Mouse (Mus musculus): ENCODE data around the gene Polr2a. TPM values are rescaled to one million over a fixed set of nuclear protein-coding genes. Genes with fewer than 3 reads are reported as not detected.
A peak's percentile ranks its signal among the peaks of the same experiment; 100 is the strongest.

Gene Polr2a
- polyA plus RNA-seq, 1 experiment = 69.5 TPM

- no peak overlapping the region for H3K4me2 ChIP-seq (ENCODE audit: low read depth)
- H3K27me3 ChIP-seq (ENCODE audit: control insufficient read depth, insufficient read depth, insufficient read length) = no peaks in the 10 kb centered on the region
- no peak overlapping the region for H3K4me3 ChIP-seq
- no peaks in the 10 kb centered on the region for H3K79me2 ChIP-seq (ENCODE audit: control insufficient read depth, insufficient read depth)
- TF ChIP-seq MAX (IDR thresholded peaks at IDR 0.05; ENCODE audit: low read depth) (no peak), POLR2A (IDR thresholded peaks at IDR 0.05; ENCODE audit: insufficient read length, low read depth) (no peak), POLR2AphosphoS2 (IDR thresholded peaks at IDR 0.05; ENCODE audit: insufficient read length, low read depth) (no peak), CEBPB (IDR thresholded peaks at IDR 0.05; ENCODE audit: insufficient read depth, poor library complexity, severe bottlenecking) (no peak), TCF12 (IDR thresholded peaks at IDR 0.05; ENCODE audit: insufficient read depth, poor library complexity, severe bottlenecking) (no peak), REST (IDR thresholded peaks at IDR 0.05; ENCODE audit: insufficient read depth, insufficient read length) (no peak), MYOD1 (IDR thresholded peaks at IDR 0.05; ENCODE audit: control insufficient read depth in 1 of 3, insufficient read length in 2 of 3, low read depth in 2 of 3) (no peak), TCF3 (IDR thresholded peaks at IDR 0.05; ENCODE audit: insufficient read length, low read depth) (no peak)
- H3K36me3 ChIP-seq (ENCODE audit: control insufficient read depth, insufficient read depth) = peaks cover 46% of the 10 kb centered on the region
- H3ac ChIP-seq (ENCODE audit: control insufficient read depth, insufficient read length) = no peak overlapping the region
These were observed 31.0 kb upstream of the Polr2a start for GRCm38 (mm10) chr11:69789431-69789830.

GRCm38 (mm10) chr11:69787306-69787705 lies 28.9 kb upstream of the Polr2a start:
- Histone ChIP-seq H3K27me3 (ENCODE audit: control insufficient read depth, insufficient read depth, insufficient read length) (no peaks in the 10 kb centered on the region), H3K4me2 (ENCODE audit: low read depth) (no peak overlapping the region), H3K79me2 (ENCODE audit: control insufficient read depth, insufficient read depth) (no peaks in the 10 kb centered on the region), H3K36me3 (ENCODE audit: control insufficient read depth, insufficient read depth) (peaks cover 61% of the 10 kb centered on the region), H3ac (ENCODE audit: control insufficient read depth, insufficient read length) (no peak overlapping the region), H3K4me3 (no peak overlapping the region)
- no peak for TF ChIP-seq POLR2AphosphoS2 (IDR thresholded peaks at IDR 0.05; ENCODE audit: insufficient read length, low read depth)
- TF ChIP-seq MYOG (IDR thresholded peaks at IDR 0.05; ENCODE audit: control insufficient read depth in 1 of 3, insufficient read depth in 1 of 3, insufficient read length in 2 of 3, low read depth in 2 of 3) = no peak
- no peak for TF ChIP-seq TCF3 (IDR thresholded peaks at IDR 0.05; ENCODE audit: insufficient read length, low read depth)
- TF ChIP-seq TCF12 (IDR thresholded peaks at IDR 0.05; ENCODE audit: insufficient read depth, poor library complexity, severe bottlenecking) = no peak
- TF ChIP-seq CEBPB (IDR thresholded peaks at IDR 0.05; ENCODE audit: insufficient read depth, poor library complexity, severe bottlenecking) = no peak
- TF ChIP-seq MAX (IDR thresholded peaks at IDR 0.05; ENCODE audit: low read depth) = no peak
- no peak for TF ChIP-seq MYOD1 (IDR thresholded peaks at IDR 0.05; ENCODE audit: control insufficient read depth in 1 of 3, insufficient read length in 2 of 3, low read depth in 2 of 3)
- TF ChIP-seq SRF (IDR thresholded peaks at IDR 0.05; ENCODE audit: control insufficient read depth, insufficient read length, low read depth) = no peak
- TF ChIP-seq E2F4 (IDR thresholded peaks at IDR 0.05; ENCODE audit: insufficient read depth) = no peak
- TF ChIP-seq POLR2A (IDR thresholded peaks at IDR 0.05; ENCODE audit: insufficient read length, low read depth) = no peak
- no peak for TF ChIP-seq REST (IDR thresholded peaks at IDR 0.05; ENCODE audit: insufficient read depth, insufficient read length)
- no peak for TF ChIP-seq USF1 (IDR thresholded peaks at IDR 0.05; ENCODE audit: low read depth)

GRCm38 (mm10) chr11:69784793-69785272 lies 26.4 kb upstream of the Polr2a start:
- Histone ChIP-seq H3K27me3 (ENCODE audit: control insufficient read depth, insufficient read depth, insufficient read length) (no peaks in the 10 kb centered on the region), H3ac (ENCODE audit: control insufficient read depth, insufficient read length) (no peak overlapping the region), H3K79me2 (ENCODE audit: control insufficient read depth, insufficient read depth) (no peaks in the 10 kb centered on the region), H3K4me2 (ENCODE audit: low read depth) (no peak overlapping the region), H3K36me3 (ENCODE audit: control insufficient read depth, insufficient read depth) (peaks cover 43% of the 10 kb centered on the region), H3K4me3 (no peak overlapping the region)
- TF ChIP-seq POLR2A (IDR thresholded peaks at IDR 0.05; ENCODE audit: insufficient read length, low read depth) = no peak
- peak; percentile 54 for TF ChIP-seq POLR2AphosphoS2 (IDR thresholded peaks at IDR 0.05; ENCODE audit: insufficient read length, low read depth)
- no peak for TF ChIP-seq TCF12 (IDR thresholded peaks at IDR 0.05; ENCODE audit: insufficient read depth, poor library complexity, severe bottlenecking)
- no peak for TF ChIP-seq MAX (IDR thresholded peaks at IDR 0.05; ENCODE audit: low read depth)
- TF ChIP-seq E2F4 (IDR thresholded peaks at IDR 0.05; ENCODE audit: insufficient read depth) = no peak

- Histone ChIP-seq H3K36me3 (ENCODE audit: control insufficient read depth, insufficient read depth) (peaks cover 36% of the 10 kb centered on the region), H3K4me3 (no peak overlapping the region), H3K4me2 (ENCODE audit: low read depth) (no peak overlapping the region), H3K79me2 (ENCODE audit: control insufficient read depth, insufficient read depth) (no peaks in the 10 kb centered on the region), H3K27me3 (ENCODE audit: control insufficient read depth, insufficient read depth, insufficient read length) (no peaks in the 10 kb centered on the region), H3ac (ENCODE audit: control insufficient read depth, insufficient read length) (no peak overlapping the region)
- TF ChIP-seq POLR2A (IDR thresholded peaks at IDR 0.05; ENCODE audit: insufficient read length, low read depth) (no peak), TCF3 (IDR thresholded peaks at IDR 0.05; ENCODE audit: insufficient read length, low read depth) (no peak), POLR2AphosphoS2 (IDR thresholded peaks at IDR 0.05; ENCODE audit: insufficient read length, low read depth) (peak; percentile 57)
These were observed 23.4 kb upstream of the Polr2a start for GRCm38 (mm10) chr11:69781828-69782227.

- H3K27me3 ChIP-seq (ENCODE audit: control insufficient read depth, insufficient read depth, insufficient read length) = no peaks in the 10 kb centered on the region
- H3K36me3 ChIP-seq (ENCODE audit: control insufficient read depth, insufficient read depth) = peaks cover 19% of the 10 kb centered on the region
- H3K4me2 ChIP-seq (ENCODE audit: low read depth) = no peak overlapping the region
- no peak overlapping the region for H3ac ChIP-seq (ENCODE audit: control insufficient read depth, insufficient read length)
- H3K79me2 ChIP-seq (ENCODE audit: control insufficient read depth, insufficient read depth) = no peaks in the 10 kb centered on the region
- no peak for TF ChIP-seq CEBPB (IDR thresholded peaks at IDR 0.05; ENCODE audit: insufficient read depth, poor library complexity, severe bottlenecking)
- TF ChIP-seq MYOD1 (IDR thresholded peaks at IDR 0.05; ENCODE audit: control insufficient read depth in 1 of 3, insufficient read length in 2 of 3, low read depth in 2 of 3) = no peak
- TF ChIP-seq POLR2AphosphoS2 (IDR thresholded peaks at IDR 0.05; ENCODE audit: insufficient read length, low read depth) = no peak
- no peak for TF ChIP-seq E2F4 (IDR thresholded peaks at IDR 0.05; ENCODE audit: insufficient read depth)
- TF ChIP-seq POLR2A (IDR thresholded peaks at IDR 0.05; ENCODE audit: insufficient read length, low read depth) = no peak
- no peak for TF ChIP-seq TCF3 (IDR thresholded peaks at IDR 0.05; ENCODE audit: insufficient read length, low read depth)
- no peak for TF ChIP-seq SRF (IDR thresholded peaks at IDR 0.05; ENCODE audit: control insufficient read depth, insufficient read length, low read depth)
- TF ChIP-seq MAX (IDR thresholded peaks at IDR 0.05; ENCODE audit: low read depth) = no peak
- no peak overlapping the region for H3K4me3 ChIP-seq
These were observed 20.5 kb upstream of the Polr2a start for GRCm38 (mm10) chr11:69778985-69779384.
